36 mouse cellular contexts compared by ENCODE assay signal in genomic region chr15:91199256-91199905, GRCm38 (mm10). TPM values are rescaled to one million over a fixed set of nuclear protein-coding genes. Genes with fewer than 3 reads are reported as not detected.
DNase-seq lines count a peak whose midpoint lies in the region; ATAC-seq and TF ChIP-seq lines count a peak whose summit lies in the region.
"Had no signal": no experiment of that assay in that cellular context is flagged by ENCODE, and none has a peak within 500 bp of the region (broad histone marks: within the 10 kb centered on the region; RNA-seq: fewer than 3 reads in every experiment).

TSS of gene CN725425 (plus strand) at chr15:91199494.

- no peaks in the 10 kb centered on the region for H3K4me1 ChIP-seq in testis, adult 2 months (ENCODE audit: control insufficient read depth, insufficient read depth, low read length)
- no peaks in the 10 kb centered on the region for H3K4me1 ChIP-seq in hindbrain, embryonic 12.5 days
- H3K4me1 ChIP-seq in midbrain, postnatal 0 days (ENCODE audit: insufficient read depth, low read length) = no peaks in the 10 kb centered on the region
- H3K4me1 ChIP-seq: embryonic facial prominence, embryonic 12.5 days; embryonic facial prominence, embryonic 15.5 days; forebrain, embryonic 13.5 days; heart, embryonic 10.5 days; heart, embryonic 13.5 days; hindbrain, embryonic 15.5 days had no signal

- no peak within 1 kb of the TSS for H3K9ac ChIP-seq in hindbrain, embryonic 12.5 days
- H3K9ac ChIP-seq in midbrain, postnatal 0 days (replicated peaks; ENCODE audit: low read length, poor library complexity, severe bottlenecking) = no peak within 1 kb of the TSS
- H3K9ac ChIP-seq: embryonic facial prominence, embryonic 12.5 days; embryonic facial prominence, embryonic 15.5 days; forebrain, embryonic 13.5 days; heart, embryonic 13.5 days; hindbrain, embryonic 15.5 days had no signal

- no peak within 1 kb of the TSS for H3K27ac ChIP-seq in testis, adult 2 months (ENCODE audit: control insufficient read depth, insufficient read depth, low read depth, low read length)
- H3K27ac ChIP-seq in hindbrain, embryonic 12.5 days = no peak within 1 kb of the TSS
- no peak within 1 kb of the TSS for H3K27ac ChIP-seq in midbrain, postnatal 0 days (ENCODE audit: low read depth, low read length)
- H3K27ac ChIP-seq: embryonic facial prominence, embryonic 12.5 days; embryonic facial prominence, embryonic 15.5 days; forebrain, embryonic 13.5 days; heart, adult 2 months; heart, embryonic 10.5 days; heart, embryonic 13.5 days; hindbrain, embryonic 15.5 days had no signal

- H3K27me3 ChIP-seq in testis, adult 2 months (ENCODE audit: control insufficient read depth, insufficient read depth, low read length) = no peaks in the 10 kb centered on the region
- no peaks in the 10 kb centered on the region for H3K27me3 ChIP-seq in hindbrain, embryonic 12.5 days
- no peaks in the 10 kb centered on the region for H3K27me3 ChIP-seq in midbrain, postnatal 0 days (ENCODE audit: insufficient read depth, low read length)
- H3K27me3 ChIP-seq: CH12.LX; embryonic facial prominence, embryonic 12.5 days; embryonic facial prominence, embryonic 15.5 days; forebrain, embryonic 13.5 days; heart, embryonic 13.5 days; hindbrain, embryonic 15.5 days had no signal

- ATAC-seq in hindbrain, embryonic 12.5 days (ENCODE audit: low FRiP score) = no peak
- ATAC-seq in midbrain, postnatal 0 days (ENCODE audit: low FRiP score) = no peak
- ATAC-seq: forebrain, embryonic 13.5 days; forebrain, embryonic 16.5 days; intestine, postnatal 0 days had no signal

- 92% methylated on average over 30 of the region's 30 CpGs for WGBS in hindbrain, embryonic 12.5 days
- WGBS in midbrain, postnatal 0 days = 93% methylated on average over 30 of the region's 30 CpGs

- TF ChIP-seq POLR2A in testis, adult 2 months (IDR thresholded peaks at IDR 0.05; ENCODE audit: control insufficient read depth, low read depth, low read length) = peak; percentile 67; the same call in 1 of the 2 replicates

- H3K4me3 ChIP-seq in testis, adult 2 months (ENCODE audit: control insufficient read depth, low read depth, low read length) = peak within 1 kb of the TSS; percentile 85
- no peak within 1 kb of the TSS for H3K4me3 ChIP-seq in hindbrain, embryonic 12.5 days
- no peak within 1 kb of the TSS for H3K4me3 ChIP-seq in midbrain, postnatal 0 days (ENCODE audit: low read depth, low read length)
- H3K4me3 ChIP-seq: embryonic facial prominence, embryonic 12.5 days; embryonic facial prominence, embryonic 15.5 days; erythroblast, embryonic 14.5 days; forebrain, embryonic 13.5 days; heart, adult 2 months; heart, embryonic 10.5 days; heart, embryonic 13.5 days; hindbrain, embryonic 15.5 days had no signal

- no peak within 1 kb of the TSS for H3K4me2 ChIP-seq in hindbrain, embryonic 12.5 days (replicated peaks)
- H3K4me2 ChIP-seq in midbrain, postnatal 0 days (ENCODE audit: low read depth, low read length, poor library complexity, severe bottlenecking) = no peak within 1 kb of the TSS
- H3K4me2 ChIP-seq: embryonic facial prominence, embryonic 12.5 days; embryonic facial prominence, embryonic 15.5 days; forebrain, embryonic 13.5 days; heart, embryonic 13.5 days; hindbrain, embryonic 15.5 days had no signal

- peak; percentile 11 for DNase-seq in 3134 (ENCODE audit: extremely low read depth, insufficient read length, low spot score)
- DNase-seq in ES-CJ7 (ENCODE audit: low read depth, low spot score) = peak; percentile 60
- peak; percentile 11 for DNase-seq in WW6 (ENCODE audit: low read depth, low spot score)
- DNase-seq in midbrain, postnatal 0 days (ENCODE audit: low spot score) = no peak
- no peak for DNase-seq in urinary bladder, adult 18-20 months (ENCODE audit: low spot score in 2 of 2)
- no peak for DNase-seq in kidney, postnatal 4 days
- DNase-seq: adrenal gland, adult 2 months; adrenal gland, postnatal 14 days; B cell, adult 2 months; cerebellum, adult 11 months; cerebellum, adult 2 months; cerebellum, adult 9-11 months; cerebellum, postnatal 25 days; gastrocnemius, postnatal 14 days; heart, adult 2 months; heart, postnatal 14 days; heart, postnatal 4 days had no signal

- no peaks in the 10 kb centered on the region for H3K36me3 ChIP-seq in testis, adult 2 months (ENCODE audit: control insufficient read depth, insufficient read depth, low read length)
- no peaks in the 10 kb centered on the region for H3K36me3 ChIP-seq in hindbrain, embryonic 12.5 days
- H3K36me3 ChIP-seq in midbrain, postnatal 0 days (ENCODE audit: insufficient read depth, low read length) = no peaks in the 10 kb centered on the region
- H3K36me3 ChIP-seq: embryonic facial prominence, embryonic 12.5 days; embryonic facial prominence, embryonic 15.5 days; heart, embryonic 10.5 days; heart, embryonic 13.5 days; hindbrain, embryonic 15.5 days had no signal

- no peaks in the 10 kb centered on the region for H3K9me3 ChIP-seq in hindbrain, embryonic 12.5 days (replicated peaks)
- H3K9me3 ChIP-seq in midbrain, postnatal 0 days (ENCODE audit: low read length) = no peaks in the 10 kb centered on the region
- H3K9me3 ChIP-seq: embryonic facial prominence, embryonic 12.5 days; embryonic facial prominence, embryonic 15.5 days; forebrain, embryonic 13.5 days; heart, embryonic 10.5 days; heart, embryonic 13.5 days; hindbrain, embryonic 15.5 days had no signal

- TF ChIP-seq CTCF in testis, adult 2 months (IDR thresholded peaks at IDR 0.05; ENCODE audit: control insufficient read depth, insufficient read depth, insufficient replicate concordance, low read depth, low read length) = no peak
- TF ChIP-seq CTCF in midbrain, postnatal 0 days (IDR thresholded peaks at IDR 0.05) = no peak

RNA-seq across cellular contexts. Expression of gene CN725425, which starts in this region (rescaled TPM):
- polyA plus RNA-seq in testis, adult 2 months (2012; rRNA removed) = 1.8 and 2.6 TPM in 2 replicates
- polyA plus RNA-seq in hindbrain, embryonic 12.5 days (2016; fragmentation: Nextera tagmentation; extraction: Ambion mirVana) = not detected in 2 replicates
- 0.05 and 0.28 TPM in 2 replicates for total RNA-seq in midbrain, postnatal 0 days (2014; rRNA removed)
- polyA plus RNA-seq in midbrain, postnatal 0 days (2015; fragmentation: Nextera tagmentation; extraction: Ambion mirVana) = 0.22 TPM in 1 of 2 replicates, not detected in the other
- total RNA-seq: adrenal gland, adult 2 months; adrenal gland, postnatal 14 days; adrenal gland, postnatal 4 days; CH12.LX; common myeloid progenitor, adult 5-6 weeks; gastrocnemius, adult 18-20 months; heart, postnatal 4 days; MEL had no signal
- polyA plus RNA-seq: adrenal gland, adult 2 months; embryonic facial prominence, embryonic 12.5 days; embryonic facial prominence, embryonic 15.5 days; erythroblast, embryonic 14.5 days; forebrain, embryonic 13.5 days; forebrain, embryonic 16.5 days; gonadal fat pad, adult 2 months; heart, embryonic 13.5 days; heart, embryonic 16.5 days; hindbrain, embryonic 11.5 days; hindbrain, embryonic 15.5 days; intestine, postnatal 0 days had no signal

Comparison
In these comparisons a context has a peak if more than half of its experiments do, and no peak if none do; other contexts are left out.
1. DNase-seq: peak in 3134 (single experiment), ES-CJ7 (single experiment) and WW6 (single experiment); none in midbrain, postnatal 0 days (single experiment), urinary bladder, adult 18-20 months (0 of 2) and kidney, postnatal 4 days (0 of 2).